Mouse (Mus musculus) hindbrain, embryonic 14.5 days (tissue): ENCODE measurements at regions not wholly inside any gene's neighbourhood (a gene's known extent, or its start where the extent isn't known, plus 50 kb on each side); places are given as distances from the start of the nearest gene placed in this dataset. TPM values are rescaled to one million over a fixed set of nuclear protein-coding genes. Genes with fewer than 3 reads are reported as not detected.

Experiments
- ATAC-seq: fragments of 200-750 bp; cut with Nextera tagmentation; 2 replicates; pipeline ENCODE4 v1.8.0; 2017; ENCODE audit warnings: moderate number of reproducible peaks, mild to moderate bottlenecking, moderate TSS enrichment, moderate library complexity; ENCODE audit not compliant: low FRiP score
- DNase-seq: peaks from one replicate; pipeline ENCODE4 v3.0.0-alpha.2; 2015; ENCODE audit warnings: low spot score
- H3K27ac ChIP-seq: fragments of 300-500 bp; sonication (generic); 2 replicates; pipeline ENCODE4 v1.5.1; 2014; ENCODE audit warnings: mild to moderate bottlenecking, moderate library complexity
- H3K27me3 ChIP-seq: fragments of 300-500 bp; sonication (generic); 2 replicates; pipeline ENCODE4 v1.6.1; 2014; ENCODE audit warnings: mild to moderate bottlenecking, low read length, mixed read lengths; ENCODE audit not compliant: control insufficient read depth, insufficient read depth
- H3K36me3 ChIP-seq: fragments of 300-500 bp; sonication (generic); replicated peaks from 2 replicates; pipeline ENCODE4 v1.6.1; 2014; ENCODE audit not compliant: control insufficient read depth, insufficient read depth
- H3K4me1 ChIP-seq: fragments of 300-500 bp; sonication (generic); replicated peaks from 2 replicates; pipeline ENCODE4 v1.6.1; 2014; ENCODE audit warnings: antibody characterized with exemption, low read length, mixed read lengths; ENCODE audit not compliant: control insufficient read depth, insufficient read depth
- H3K4me2 ChIP-seq: fragments of 300-500 bp; sonication (generic); replicated peaks from 2 replicates; pipeline ENCODE4 v1.6.1; 2014; ENCODE audit warnings: mild to moderate bottlenecking, moderate library complexity
- H3K4me3 ChIP-seq: fragments of 300-500 bp; sonication (generic); replicated peaks from 2 replicates; pipeline ENCODE4 v1.5.1; 2014; ENCODE audit warnings: mild to moderate bottlenecking, low read length
- H3K9ac ChIP-seq: fragments of 300-500 bp; sonication (generic); 2 replicates; pipeline ENCODE4 v1.6.1; 2014
- H3K9me3 ChIP-seq: fragments of 300-500 bp; sonication (generic); 2 replicates; pipeline ENCODE4 v1.6.1; 2016; ENCODE audit warnings: low read length; ENCODE audit not compliant: control insufficient read depth
- WGBS: fragments of 180-500 bp; shearing (Covaris S2); extraction: QIAGEN DNeasy Blood & Tissue Kit; methylation state at CpG from one replicate; pipeline ENCODE4 v1.1.7; 2014; 5-methylcytosine and 5-hydroxymethylcytosine counted together
- microRNA-seq: library from miRNA; unstranded; fragments of <30 nt; microRNA quantifications from one replicate; pipeline ENCODE4, GENCODE M21; 2016

DNA sequence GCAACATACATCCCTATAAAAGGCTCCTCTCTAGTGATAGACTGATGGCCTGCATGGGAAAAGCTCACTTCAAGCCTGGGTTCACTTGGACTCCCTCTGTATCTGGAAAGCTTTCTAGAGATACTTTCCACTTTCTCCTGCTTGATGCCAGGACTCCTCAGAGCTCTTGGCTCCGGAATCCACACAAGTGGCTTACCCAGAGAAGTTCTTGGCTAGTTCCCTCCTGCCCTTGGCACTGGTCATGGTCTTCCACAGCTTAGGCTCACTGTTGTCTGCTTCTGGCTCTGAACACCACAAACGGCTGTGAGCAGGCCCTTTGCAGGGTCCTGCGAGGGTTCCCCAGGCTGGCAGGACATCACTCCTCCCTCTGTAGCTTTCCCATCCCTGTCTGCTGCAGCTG lies 54.1 kb upstream of the Adgra1 start:
- no peak for ATAC-seq
- Histone ChIP-seq H3K27ac (no peak overlapping the region), H3K4me1 (no peaks in the 10 kb centered on the region), H3K4me3 (no peak overlapping the region), H3K9ac (no peak overlapping the region), H3K36me3 (no peaks in the 10 kb centered on the region), H3K27me3 (no peaks in the 10 kb centered on the region), H3K4me2 (no peak overlapping the region), H3K9me3 (no peaks in the 10 kb centered on the region)
- 92% methylated on average over 3 of the region's 3 CpGs for WGBS
- DNase-seq = no peak

DNA sequence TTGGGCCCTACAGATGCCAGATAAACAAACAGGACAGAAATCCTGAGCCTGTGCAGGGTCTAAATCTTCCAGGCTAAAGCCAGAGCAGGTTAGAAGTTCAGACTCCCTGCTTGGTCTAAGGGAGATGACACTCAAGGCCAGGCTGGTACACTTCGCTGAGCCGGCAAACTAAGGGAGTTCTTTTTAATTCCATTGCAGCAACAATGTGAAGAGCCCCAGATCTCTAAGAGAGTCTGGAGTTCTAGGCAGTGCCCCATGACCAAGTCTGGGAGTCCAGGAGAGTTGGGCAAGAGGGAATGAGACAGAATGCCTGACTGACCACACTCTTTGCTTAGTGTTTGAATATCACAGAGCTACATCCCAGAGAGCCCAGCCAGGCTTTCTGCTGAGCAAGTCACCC lies 52.5 kb upstream of the Adgra1 start:
- 80% methylated on average over 2 of the region's 2 CpGs for WGBS
- ATAC-seq (no peak), DNase-seq (no peak)
- H3K36me3 ChIP-seq = no peaks in the 10 kb centered on the region
- H3K4me3 ChIP-seq = no peak overlapping the region
- H3K9ac ChIP-seq = no peak overlapping the region
- H3K9me3 ChIP-seq = no peaks in the 10 kb centered on the region
- H3K27ac ChIP-seq = no peak overlapping the region
- no peak overlapping the region for H3K4me2 ChIP-seq
- H3K27me3 ChIP-seq = no peaks in the 10 kb centered on the region
- H3K4me1 ChIP-seq = no peaks in the 10 kb centered on the region

Small RNA genes in the stretch of these regions (microRNA-seq; reads per million reads assigned to microRNA genes)
- not detected for gene Mir6401
